Mouse (Mus musculus) midbrain, embryonic 14.5 days (tissue): ENCODE results near the gene Map3k12. TPM values are rescaled to one million over a fixed set of nuclear protein-coding genes. Genes with fewer than 3 reads are reported as not detected.

Experiments used
- ATAC-seq: fragments of 200-750 bp; cut with Nextera tagmentation; 2 replicates; pipeline ENCODE4 v1.8.0; 2017; ENCODE audit warnings: moderate number of reproducible peaks, moderate library complexity; ENCODE audit not compliant: low FRiP score, low TSS enrichment
- DNase-seq: peaks from one replicate; pipeline ENCODE4 v3.0.0-alpha.2; 2015
- H3K27ac ChIP-seq: fragments of 300-500 bp; sonication (generic); replicated peaks from 2 replicates; pipeline ENCODE4 v1.5.1; 2014; ENCODE audit warnings: mild to moderate bottlenecking, low read depth, low read length, moderate library complexity
- H3K27me3 ChIP-seq: fragments of 300-500 bp; sonication (generic); 2 replicates; pipeline ENCODE4 v1.6.1; 2014; ENCODE audit warnings: low read length, control low read depth, mixed read lengths; ENCODE audit not compliant: control insufficient read depth, insufficient read depth
- H3K36me3 ChIP-seq: fragments of 300-500 bp; sonication (generic); 2 replicates; pipeline ENCODE4 v1.6.1; 2014; ENCODE audit warnings: low read length, control low read depth; ENCODE audit not compliant: control insufficient read depth, insufficient read depth
- H3K4me1 ChIP-seq: fragments of 300-500 bp; sonication (generic); 2 replicates; pipeline ENCODE4 v1.6.1; 2014; ENCODE audit warnings: mild to moderate bottlenecking, antibody characterized with exemption, low read length, control low read depth; ENCODE audit not compliant: control insufficient read depth, insufficient read depth
- H3K4me2 ChIP-seq: fragments of 300-500 bp; sonication (generic); 2 replicates; pipeline ENCODE4 v1.6.1; 2014; ENCODE audit warnings: mild to moderate bottlenecking, low read length, moderate library complexity
- H3K4me3 ChIP-seq: fragments of 300-500 bp; sonication (generic); replicated peaks from 2 replicates; pipeline ENCODE4 v1.5.1; 2014; ENCODE audit warnings: low read depth, low read length
- H3K9ac ChIP-seq: fragments of 300-500 bp; sonication (generic); replicated peaks from 2 replicates; pipeline ENCODE4 v1.6.1; 2014; ENCODE audit warnings: mild to moderate bottlenecking, low read length, moderate library complexity
- H3K9me3 ChIP-seq: fragments of 300-500 bp; sonication (generic); 2 replicates; pipeline ENCODE4 v1.6.1; 2016; ENCODE audit warnings: low read length, control low read depth, mixed read lengths; ENCODE audit not compliant: control insufficient read depth
- WGBS: fragments of 180-500 bp; shearing (Covaris S2); extraction: QIAGEN DNeasy Blood & Tissue Kit; methylation state at CpG from one replicate; pipeline ENCODE4 v1.1.7; 2014; 5-methylcytosine and 5-hydroxymethylcytosine counted together
- polyA plus RNA-seq: library from polyadenylated mRNA; unstranded; fragments of >200 nt; fragmentation: Nextera tagmentation; extraction: Ambion mirVana; gene quantifications from 2 replicates; pipeline ENCODE4 v1.2.1, GENCODE M21; 2014

The Map3k12 gene
- polyA plus RNA-seq, 1 experiment from 2014 or later, result 44.2 TPM

DNA sequence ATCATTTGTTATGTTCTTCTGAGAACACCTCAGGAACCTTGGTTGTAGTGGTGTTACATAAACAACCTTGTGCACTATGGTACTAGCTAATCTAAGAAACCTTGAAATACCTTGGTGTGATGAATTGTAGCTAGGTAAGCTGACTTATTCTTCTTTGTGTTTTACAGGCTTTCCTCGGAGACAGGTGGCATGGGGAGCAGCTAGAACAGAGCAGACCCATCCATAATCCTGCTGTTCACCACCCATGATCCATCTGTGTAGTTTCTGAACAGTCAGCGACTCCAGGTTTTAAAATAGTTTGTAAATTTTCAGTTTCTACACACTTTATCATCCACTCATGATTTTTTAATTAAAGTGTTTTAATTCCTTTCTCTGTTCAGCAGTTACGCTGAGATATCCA, 18.5 kb downstream of the Map3k12 start:
- ATAC-seq, result no peak
- Histone ChIP-seq H3K4me2 (no peak overlapping the region), H3K9ac (no peak overlapping the region), H3K4me1 (no peaks in the 10 kb centered on the region), H3K36me3 (peaks cover 93% of the 10 kb centered on the region), H3K4me3 (no peak overlapping the region), H3K9me3 (no peaks in the 10 kb centered on the region), H3K27ac (no peak overlapping the region), H3K27me3 (no peaks in the 10 kb centered on the region)
- no peak for DNase-seq
- 94% methylated on average over 3 of the region's 3 CpGs for WGBS

DNA sequence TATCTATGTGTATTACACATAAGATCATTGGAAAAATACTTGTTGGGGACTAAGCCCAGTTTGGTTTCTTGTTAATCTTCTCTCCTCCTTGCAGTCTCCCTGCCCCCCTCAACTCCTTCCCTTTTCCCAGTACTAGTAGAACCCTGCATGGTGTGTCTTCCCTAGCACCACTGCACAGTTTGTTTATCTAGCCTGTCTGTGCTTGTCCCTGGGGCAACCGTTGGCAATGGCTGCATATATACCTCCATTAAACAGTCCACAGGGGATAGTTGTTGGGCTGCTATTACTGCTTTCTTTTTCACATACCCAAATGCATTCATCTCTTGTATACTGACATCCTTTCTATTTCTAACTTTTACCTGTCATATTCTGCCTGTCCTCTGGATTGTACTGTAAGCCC, 29.2 kb downstream of the Map3k12 start:
- Histone ChIP-seq H3K9ac (no peak overlapping the region), H3K27ac (no peak overlapping the region), H3K27me3 (no peaks in the 10 kb centered on the region), H3K4me1 (no peaks in the 10 kb centered on the region), H3K36me3 (peaks cover 93% of the 10 kb centered on the region), H3K4me2 (no peak overlapping the region), H3K4me3 (no peak overlapping the region), H3K9me3 (no peaks in the 10 kb centered on the region)
- DNase-seq, result no peak
- ATAC-seq, result no peak
- 87% methylated on average over 1 of the region's 1 CpGs for WGBS

DNA sequence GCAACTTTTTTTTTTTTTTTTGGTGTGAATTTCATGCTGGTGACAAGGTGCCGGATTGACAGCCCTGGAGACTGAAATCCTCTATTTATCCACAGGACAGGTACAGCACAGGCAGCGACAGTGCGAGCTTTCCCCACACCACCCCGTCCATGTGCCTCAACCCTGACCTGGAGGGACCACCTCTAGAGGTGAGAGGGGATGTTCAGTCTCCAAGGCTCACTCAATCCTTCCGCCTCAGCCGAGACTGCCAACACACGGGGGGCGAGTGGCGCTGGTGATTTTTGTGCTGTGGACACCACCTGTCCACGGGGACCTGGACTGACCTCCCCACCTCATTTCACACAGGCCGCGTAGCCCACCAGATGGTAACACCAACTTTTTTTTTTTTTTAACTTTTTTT, 31.0 kb downstream of the Map3k12 start:
- no peak for ATAC-seq
- no peak for DNase-seq
- H3K36me3 ChIP-seq, result peaks cover 94% of the 10 kb centered on the region
- 90% methylated on average over 12 of the region's 12 CpGs for WGBS
- no peak overlapping the region for H3K4me2 ChIP-seq
- H3K27me3 ChIP-seq, result no peaks in the 10 kb centered on the region
- H3K9me3 ChIP-seq, result no peaks in the 10 kb centered on the region
- no peak overlapping the region for H3K27ac ChIP-seq
- no peak overlapping the region for H3K4me3 ChIP-seq
- no peak overlapping the region for H3K9ac ChIP-seq
- H3K4me1 ChIP-seq, result no peaks in the 10 kb centered on the region

DNA sequence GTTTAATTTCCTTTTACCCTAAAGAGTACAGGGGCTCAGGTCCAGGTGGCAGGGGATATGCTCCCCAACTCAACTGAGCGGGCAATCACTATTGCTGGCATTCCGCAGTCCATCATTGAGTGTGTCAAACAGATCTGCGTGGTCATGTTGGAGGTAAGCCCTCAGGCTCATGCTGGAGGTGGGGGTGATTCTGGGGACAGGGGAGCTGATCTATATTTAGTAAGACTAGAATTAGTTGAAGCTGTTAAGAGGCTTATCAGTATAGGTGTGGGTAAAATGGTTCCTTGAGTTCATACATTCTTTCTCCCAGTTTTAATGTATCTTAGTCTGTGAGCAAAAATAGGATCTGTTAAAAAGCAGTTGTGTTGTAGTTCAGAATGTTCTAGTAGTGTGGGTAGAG, 33.7 kb downstream of the Map3k12 start:
- ATAC-seq (no peak), DNase-seq (no peak)
- Histone ChIP-seq H3K4me2 (no peak overlapping the region), H3K9ac (no peak overlapping the region), H3K36me3 (peaks cover 93% of the 10 kb centered on the region), H3K4me3 (no peak overlapping the region), H3K27me3 (no peaks in the 10 kb centered on the region), H3K4me1 (no peaks in the 10 kb centered on the region), H3K9me3 (no peaks in the 10 kb centered on the region), H3K27ac (no peak overlapping the region)
- WGBS, result 94% methylated on average over 3 of the region's 3 CpGs

DNA sequence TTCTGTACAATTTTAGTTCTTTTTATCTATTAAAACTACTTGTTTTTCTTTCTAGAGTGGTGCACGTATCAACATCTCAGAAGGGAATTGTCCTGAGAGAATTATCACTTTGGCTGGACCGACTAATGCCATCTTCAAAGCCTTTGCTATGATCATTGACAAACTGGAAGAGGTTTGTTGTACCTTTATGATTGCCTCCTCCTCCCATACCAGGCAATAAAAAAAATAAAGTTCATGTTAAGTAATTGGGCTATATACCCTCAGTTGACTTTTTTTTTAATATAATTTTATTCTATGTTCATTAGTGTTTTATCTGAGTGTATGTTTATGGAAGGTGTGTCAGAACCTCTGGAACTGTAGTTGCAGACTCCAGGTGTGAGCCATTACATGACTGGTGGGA, 42.3 kb downstream of the Map3k12 start:
- no peak overlapping the region for H3K27ac ChIP-seq
- no peak for DNase-seq
- H3K4me1 ChIP-seq, result peaks cover 10% of the 10 kb centered on the region; the same call in 1 of the 2 replicates
- H3K4me2 ChIP-seq, result no peak overlapping the region
- H3K27me3 ChIP-seq, result no peaks in the 10 kb centered on the region
- no peaks in the 10 kb centered on the region for H3K9me3 ChIP-seq
- WGBS, result 94% methylated on average over 2 of the region's 2 CpGs
- no peak for ATAC-seq
- no peak overlapping the region for H3K4me3 ChIP-seq
- H3K9ac ChIP-seq, result no peak overlapping the region
- H3K36me3 ChIP-seq, result peaks cover 62% of the 10 kb centered on the region

DNA sequence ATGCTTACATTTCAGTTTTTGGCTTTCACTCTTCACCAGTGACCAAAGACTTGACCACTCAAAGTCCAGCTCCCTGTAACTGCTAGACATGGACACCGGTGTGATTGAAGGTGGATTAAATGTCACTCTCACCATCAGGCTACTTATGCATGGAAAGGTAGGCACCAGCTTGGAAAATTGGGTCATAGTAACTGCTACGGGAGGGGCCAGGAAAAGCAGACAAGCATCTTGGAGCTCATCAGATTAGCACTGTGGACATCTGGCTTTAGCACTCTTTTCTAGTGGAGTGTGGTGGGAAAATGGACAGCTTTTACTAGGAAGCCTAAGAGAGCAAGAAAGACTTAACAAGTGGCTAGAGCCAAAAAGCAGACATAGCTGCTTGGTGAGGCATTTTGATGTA, 43.6 kb downstream of the Map3k12 start:
- DNase-seq (no peak), ATAC-seq (no peak)
- H3K27ac ChIP-seq, result no peak overlapping the region
- no peak overlapping the region for H3K4me2 ChIP-seq
- no peak overlapping the region for H3K9ac ChIP-seq
- H3K36me3 ChIP-seq, result peaks cover 51% of the 10 kb centered on the region
- no peak overlapping the region for H3K4me3 ChIP-seq
- peaks cover 10% of the 10 kb centered on the region; the same call in 1 of the 2 replicates for H3K4me1 ChIP-seq
- 64% methylated on average over 2 of the region's 2 CpGs for WGBS
- H3K9me3 ChIP-seq, result no peaks in the 10 kb centered on the region
- H3K27me3 ChIP-seq, result no peaks in the 10 kb centered on the region

DNA sequence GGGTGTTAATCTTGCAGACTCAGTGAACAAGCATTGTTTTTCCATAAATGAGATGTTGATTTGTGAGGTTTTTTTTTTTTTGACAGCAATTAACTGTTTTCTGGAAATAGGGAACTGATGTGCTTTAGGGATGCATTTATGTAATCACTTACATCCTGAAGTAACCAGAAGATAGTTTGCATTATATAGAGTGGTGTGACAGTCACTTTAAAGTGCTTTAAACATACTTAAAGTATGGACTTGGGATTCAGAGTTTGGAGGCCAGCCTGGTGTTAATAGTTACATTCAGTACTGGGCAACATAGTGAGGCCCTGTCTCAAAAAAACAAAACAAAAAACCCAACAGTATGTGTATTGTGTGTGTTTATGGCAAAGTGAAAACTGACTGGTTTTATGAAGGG, 45.1 kb downstream of the Map3k12 start:
- no peak for ATAC-seq
- Histone ChIP-seq H3K9ac (no peak overlapping the region; the same call in 1 of the 2 replicates), H3K27ac (no peak overlapping the region), H3K9me3 (no peaks in the 10 kb centered on the region), H3K4me2 (peak overlapping the region; percentile 75), H3K36me3 (peaks cover 35% of the 10 kb centered on the region), H3K27me3 (no peaks in the 10 kb centered on the region), H3K4me1 (peaks cover 10% of the 10 kb centered on the region; the same call in 1 of the 2 replicates), H3K4me3 (peak overlapping the region; percentile 76)
- DNase-seq, result no peak

DNA sequence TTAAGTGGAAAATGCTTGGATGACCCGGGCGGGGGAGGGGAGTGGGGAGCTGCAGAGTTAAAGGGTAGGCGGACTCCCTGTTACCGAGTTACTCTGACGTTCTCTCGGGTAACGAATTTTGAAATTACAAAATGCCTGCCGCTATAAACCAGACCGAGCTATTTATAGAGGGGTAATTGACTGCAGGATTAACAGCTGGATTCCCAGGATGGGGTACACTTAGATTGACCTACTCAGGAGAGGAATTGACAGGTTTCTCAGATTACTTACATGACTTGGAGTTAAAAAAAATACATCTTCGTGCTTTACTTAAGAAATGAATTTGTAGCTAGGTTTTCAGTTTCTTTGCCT, 45.6 kb downstream of the Map3k12 start:
- ATAC-seq (no peak), DNase-seq (no peak)
- H3K4me3 ChIP-seq, result peak overlapping the region; percentile 76
- H3K9me3 ChIP-seq, result no peaks in the 10 kb centered on the region
- peak overlapping the region; percentile 89 for H3K9ac ChIP-seq
- peak overlapping the region; percentile 95 for H3K27ac ChIP-seq
- no peaks in the 10 kb centered on the region for H3K27me3 ChIP-seq
- H3K4me2 ChIP-seq, result peak overlapping the region; percentile 75
- peaks cover 10% of the 10 kb centered on the region; the same call in 1 of the 2 replicates for H3K4me1 ChIP-seq
- H3K36me3 ChIP-seq, result peaks cover 31% of the 10 kb centered on the region
- WGBS, result 1% methylated on average over 10 of the region's 10 CpGs

DNA sequence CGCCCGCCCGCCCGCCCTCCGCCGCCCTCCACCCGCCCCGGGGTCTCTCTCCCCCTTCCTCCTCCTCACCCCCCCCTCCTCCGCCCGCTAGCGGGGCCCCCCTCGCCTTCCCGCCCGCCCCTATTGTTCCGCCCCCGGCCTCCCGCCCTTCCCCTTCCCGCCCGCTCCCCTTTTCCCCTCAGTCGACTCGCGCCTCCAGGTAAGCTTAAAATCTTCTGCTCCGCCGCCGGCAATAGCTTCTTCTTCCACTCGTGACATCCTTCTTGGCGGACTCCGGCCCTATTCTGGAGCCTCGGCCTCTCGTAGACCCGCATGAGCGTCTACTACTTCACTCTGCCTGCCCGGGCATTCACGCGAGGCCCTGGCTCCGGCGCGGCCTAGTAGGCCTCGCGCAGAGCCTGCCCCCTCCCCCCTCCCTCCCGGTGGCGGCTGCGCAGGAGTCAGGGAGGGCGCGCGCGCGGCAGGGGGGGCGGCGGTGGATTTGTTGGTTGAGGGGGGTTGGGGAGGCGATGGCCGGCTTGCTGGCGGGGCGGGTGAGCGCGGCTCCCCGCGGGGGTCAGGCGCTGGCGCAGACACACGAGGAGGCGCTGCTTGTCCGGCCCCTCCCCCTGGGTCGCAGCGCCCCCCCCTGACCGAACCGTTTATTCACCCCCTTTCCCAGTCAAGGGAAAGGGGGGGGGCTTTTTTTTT, 46.1 kb downstream of the Map3k12 start:
- ATAC-seq (peak; percentile 77), DNase-seq (peak; percentile 92)
- WGBS, result under 1% methylated on average over 47 of the region's 67 CpGs
- H3K4me1 ChIP-seq, result peaks cover 10% of the 10 kb centered on the region; the same call in 1 of the 2 replicates
- peak overlapping the region; percentile 75 for H3K4me2 ChIP-seq
- H3K9me3 ChIP-seq, result no peaks in the 10 kb centered on the region
- peaks cover 26% of the 10 kb centered on the region for H3K36me3 ChIP-seq
- H3K27me3 ChIP-seq, result no peaks in the 10 kb centered on the region
- H3K27ac ChIP-seq, result peak overlapping the region; percentile 95
- H3K4me3 ChIP-seq, result peak overlapping the region; percentile 76
- peak overlapping the region; percentile 89 for H3K9ac ChIP-seq
